Mouse (Mus musculus): ENCODE data around the gene Zfp664.

- no peak for TF ChIP-seq CTCF (IDR thresholded peaks at IDR 0.05)
- no peak for TF ChIP-seq EP300 (IDR thresholded peaks at IDR 0.05)
Measured at GRCm38 (mm10) chr5:124912276-124912675, 49.8 kb downstream of the Zfp664 start.
